In genomic region chr4:129082379-129083115, GRCm38 (mm10) we compare ENCODE assay signal across 8 mouse cellular contexts. TPM values are rescaled to one million over a fixed set of nuclear protein-coding genes. Genes with fewer than 3 reads are reported as not detected.
DNase-seq lines count a peak whose midpoint lies in the region; ATAC-seq and TF ChIP-seq lines count a peak whose summit lies in the region.

No protein-coding gene starts in this region.

- H3K27me3 ChIP-seq in ES-Bruce4 (ENCODE audit: control insufficient read depth, insufficient read depth, low read length, poor library complexity, severe bottlenecking), result no peaks in the 10 kb centered on the region
- no peaks in the 10 kb centered on the region for H3K27me3 ChIP-seq in lung, embryonic 15.5 days

- TF ChIP-seq POLR2A in ES-Bruce4 (IDR thresholded peaks at IDR 0.05; ENCODE audit: insufficient read depth, low read length), result no peak
- TF ChIP-seq POLR2A in brain, embryonic 14.5 days (IDR thresholded peaks at IDR 0.05; ENCODE audit: borderline replicate concordance, extremely low read depth, insufficient read depth, insufficient read length, poor library complexity, severe bottlenecking), result no peak

- H3K9ac ChIP-seq in ES-Bruce4 (ENCODE audit: low read depth, poor library complexity, severe bottlenecking), result no peak overlapping the region
- H3K9ac ChIP-seq in lung, embryonic 15.5 days, result no peak overlapping the region

- peaks cover 31% of the 10 kb centered on the region for H3K9me3 ChIP-seq in ES-Bruce4 (replicated peaks; ENCODE audit: control insufficient read depth, insufficient read depth, low read length, poor library complexity, severe bottlenecking)
- H3K9me3 ChIP-seq in lung, embryonic 15.5 days, result no peaks in the 10 kb centered on the region

- peak; percentile 67 for ATAC-seq in lung, embryonic 15.5 days (ENCODE audit: borderline replicate concordance, extremely low read depth, low FRiP score, low TSS enrichment)

- no peak overlapping the region for H3K4me2 ChIP-seq in lung, embryonic 15.5 days

- no peak for TF ChIP-seq EP300 in ES-Bruce4 (IDR thresholded peaks at IDR 0.05; ENCODE audit: insufficient read depth, low read depth, low read length)

- intact Hi-C loops in heart, postnatal 10 days (cut with DNase I), result loop anchor here (1.0 to 10.0 kb wide), 4 partner anchors 24 to 368 kb away; partner anchors contain the start of gene Rnf19b

- WGBS in lung, embryonic 15.5 days, result 30% methylated on average over 10 of the region's 10 CpGs

- no peak overlapping the region for H3K4me3 ChIP-seq in ES-Bruce4 (ENCODE audit: low read depth, low read length)
- H3K4me3 ChIP-seq in lung, embryonic 15.5 days, result no peak overlapping the region

- H3K4me1 ChIP-seq in ES-Bruce4 (ENCODE audit: control insufficient read depth, insufficient read depth, low read length), result no peaks in the 10 kb centered on the region
- H3K4me1 ChIP-seq in lung, embryonic 15.5 days, result peaks cover 15% of the 10 kb centered on the region

- peak; percentile 83 for TF ChIP-seq CTCF in ES-Bruce4 (IDR thresholded peaks at IDR 0.05; ENCODE audit: low read depth, low read length)
- peak; percentile 85 for TF ChIP-seq CTCF in brain, embryonic 14.5 days (IDR thresholded peaks at IDR 0.05; ENCODE audit: borderline replicate concordance, extremely low read depth, insufficient read depth, insufficient read length)

- no peak overlapping the region for H3K27ac ChIP-seq in ES-Bruce4 (ENCODE audit: insufficient read depth, low read length)
- H3K27ac ChIP-seq in lung, embryonic 15.5 days, result peak overlapping the region; percentile 63

- peaks cover 25% of the 10 kb centered on the region for H3K36me3 ChIP-seq in ES-Bruce4 (ENCODE audit: control insufficient read depth, insufficient read depth, low read length, poor library complexity, severe bottlenecking)
- peaks cover 38% of the 10 kb centered on the region for H3K36me3 ChIP-seq in lung, embryonic 15.5 days

- DNase-seq in brain, embryonic 14.5 days (ENCODE audit: low read depth), result peak; percentile 86
- peak; percentile 53 for DNase-seq in fibroblast of lung, adult 2 months (ENCODE audit: low read depth)
- DNase-seq in heart, postnatal 10 days, result peak; percentile 73 to 83
- peak; percentile 72 for DNase-seq in layer of hippocampus, adult 11-12 months (ENCODE audit: low spot score)
- DNase-seq in ovary, postnatal 36 days (ENCODE audit: low spot score), result peak; percentile 65
- peak; percentile 62 to 63 for DNase-seq in thymus, postnatal 36 days

RNA-seq across cellular contexts. Expression of gene Tmem54, which starts 22.8 kb away (rescaled TPM):
- polyA plus RNA-seq in ES-Bruce4 (2011; ENCODE audit: insufficient read depth, insufficient read length, low read depth, missing spikeins), result 6.9 and 8.9 TPM in 2 replicates
- polyA plus RNA-seq in brain, embryonic 14.5 days (2012; rRNA removed), result 0.42 and 0.81 TPM in 2 replicates
- total RNA-seq in heart, postnatal 10 days (2021), result not detected
- 16.7 and 18.8 TPM in 2 replicates for polyA plus RNA-seq in lung, embryonic 15.5 days (2015; fragmentation: Nextera tagmentation; extraction: Ambion mirVana)

RNA-seq across cellular contexts. Expression of gene Rnf19b, which starts 24.5 kb away (rescaled TPM):
- 38.8 and 43.4 TPM in 2 replicates for polyA plus RNA-seq in ES-Bruce4 (2011; ENCODE audit: insufficient read depth, insufficient read length, low read depth, missing spikeins)
- 73.0 and 84.4 TPM in 2 replicates for polyA plus RNA-seq in brain, embryonic 14.5 days (2012; rRNA removed)
- total RNA-seq in heart, postnatal 10 days (2021), result 10 to 100 TPM; 20.9 to 22.2 TPM
- 7.3 and 7.6 TPM in 2 replicates for polyA plus RNA-seq in lung, embryonic 15.5 days (2015; fragmentation: Nextera tagmentation; extraction: Ambion mirVana)

RNA-seq across cellular contexts. Expression of gene Hpca, which starts 39.3 kb away (rescaled TPM):
- polyA plus RNA-seq in ES-Bruce4 (2011; ENCODE audit: insufficient read depth, insufficient read length, low read depth, missing spikeins), result 0.88 and 1.5 TPM in 2 replicates
- 50.3 and 57.2 TPM in 2 replicates for polyA plus RNA-seq in brain, embryonic 14.5 days (2012; rRNA removed)
- under 1 TPM in 1 of 2 experiments, not detected in 1; 0.47 TPM for total RNA-seq in heart, postnatal 10 days (2021)
- polyA plus RNA-seq in lung, embryonic 15.5 days (2015; fragmentation: Nextera tagmentation; extraction: Ambion mirVana), result 2.3 and 2.6 TPM in 2 replicates

RNA-seq across cellular contexts. Expression of gene Fndc5, which starts 54.3 kb away (rescaled TPM):
- polyA plus RNA-seq in ES-Bruce4 (2011; ENCODE audit: insufficient read depth, insufficient read length, low read depth, missing spikeins), result 2.7 and 3.3 TPM in 2 replicates
- polyA plus RNA-seq in brain, embryonic 14.5 days (2012; rRNA removed), result 4.4 and 7.4 TPM in 2 replicates
- 100 to 1,000 TPM; 162 to 167 TPM for total RNA-seq in heart, postnatal 10 days (2021)
- polyA plus RNA-seq in lung, embryonic 15.5 days (2015; fragmentation: Nextera tagmentation; extraction: Ambion mirVana), result 2.7 and 3.7 TPM in 2 replicates

Comparison
In these comparisons a context has a peak if more than half of its experiments do, and no peak if none do; other contexts are left out.
1. RNA of gene Hpca, which starts 39.3 kb away (polyA plus RNA-seq): 50.3 to 57.2 TPM in brain, embryonic 14.5 days; 2.3 to 2.6 TPM in lung, embryonic 15.5 days and 0.88 to 1.5 TPM in ES-Bruce4; every median in the first group is over 10 times any median in the second.
2. Peak in every context shown above with its lines, with median percentiles within 50 percentile points of each other: DNase-seq.